7 mouse cellular contexts compared by ENCODE assay signal in the genomic region with DNA sequence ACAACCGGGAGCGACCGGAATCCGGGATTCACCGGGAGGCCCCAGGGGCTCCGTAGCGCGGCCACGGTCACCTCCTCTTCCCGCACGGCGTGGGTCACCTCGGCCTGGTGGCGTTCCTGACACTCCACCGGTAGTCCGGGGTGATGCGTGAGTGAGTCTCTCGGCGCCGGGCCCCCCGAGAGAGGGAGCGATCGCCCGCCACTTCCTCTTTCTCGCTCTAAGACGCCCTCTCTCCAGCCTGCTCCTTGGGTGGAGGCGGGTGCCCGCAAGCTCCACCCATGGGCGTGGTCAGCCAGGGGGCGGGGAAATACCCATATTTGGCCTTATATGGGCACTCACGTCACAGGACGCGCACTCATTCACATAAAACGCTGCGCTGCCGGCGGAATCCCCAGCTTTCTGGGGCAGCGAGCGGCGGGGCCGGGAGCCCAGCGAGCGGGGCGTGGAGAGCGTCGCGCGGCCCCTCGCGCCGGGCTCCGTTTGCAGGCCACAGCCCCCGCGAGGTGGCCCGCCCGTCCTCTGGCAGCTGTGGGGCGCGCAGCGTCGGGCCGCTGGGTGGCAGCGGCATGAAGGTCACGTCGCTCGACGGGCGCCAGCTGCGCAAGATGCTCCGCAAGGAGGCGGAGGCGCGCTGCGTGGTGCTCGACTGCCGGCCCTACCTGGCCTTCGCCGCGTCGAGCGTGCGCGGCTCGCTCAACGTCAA. TPM values are rescaled to one million over a fixed set of nuclear protein-coding genes. Genes with fewer than 3 reads are reported as not detected.
DNase-seq lines count a peak whose midpoint lies in the region; ATAC-seq lines count a peak whose summit lies in the region.

A gene (plus strand): TSS at position 358 of the 703 bp plus-strand sequence.

- peak; percentile 96 for ATAC-seq in intestine, embryonic 16.5 days
- peak; percentile 96 for ATAC-seq in midbrain, embryonic 11.5 days (ENCODE audit: low FRiP score)

- H3K27ac ChIP-seq in intestine, embryonic 16.5 days (ENCODE audit: low read length): peak within 1 kb of the TSS; percentile 66
- H3K27ac ChIP-seq in midbrain, embryonic 11.5 days (ENCODE audit: low read depth, low read length): peak within 1 kb of the TSS; percentile 0; the same call in 1 of the 2 replicates

- peak within 1 kb of the TSS; percentile 91 for H3K9ac ChIP-seq in intestine, embryonic 16.5 days (ENCODE audit: low read depth, low read length)
- peak within 1 kb of the TSS; percentile 51 for H3K9ac ChIP-seq in midbrain, embryonic 11.5 days (ENCODE audit: low read length)

- intact Hi-C loops in left cerebral cortex, postnatal 36 days (cut with DNase I): no loop called here

- no peaks in the 10 kb centered on the region for H3K36me3 ChIP-seq in intestine, embryonic 16.5 days (ENCODE audit: control insufficient read depth, insufficient read depth, low read length)
- H3K36me3 ChIP-seq in midbrain, embryonic 11.5 days (ENCODE audit: control insufficient read depth, insufficient read depth, low read length): no peaks in the 10 kb centered on the region

- no peaks in the 10 kb centered on the region for H3K9me3 ChIP-seq in intestine, embryonic 16.5 days (ENCODE audit: control insufficient read depth, low read length)
- no peaks in the 10 kb centered on the region for H3K9me3 ChIP-seq in midbrain, embryonic 11.5 days (ENCODE audit: control insufficient read depth, low read length)

- no peaks in the 10 kb centered on the region for H3K27me3 ChIP-seq in intestine, embryonic 16.5 days (replicated peaks; ENCODE audit: control insufficient read depth, insufficient read depth, low read length)
- H3K27me3 ChIP-seq in midbrain, embryonic 11.5 days (ENCODE audit: control insufficient read depth, insufficient read depth, low read length): peaks cover 23% of the 10 kb centered on the region

- peak within 1 kb of the TSS; percentile 98 for H3K4me2 ChIP-seq in intestine, embryonic 16.5 days (ENCODE audit: low read depth, low read length)
- peak within 1 kb of the TSS; percentile 73 for H3K4me2 ChIP-seq in midbrain, embryonic 11.5 days

- peaks cover 28% of the 10 kb centered on the region for H3K4me1 ChIP-seq in intestine, embryonic 16.5 days (ENCODE audit: control insufficient read depth, insufficient read depth, low read length)
- peaks cover 21% of the 10 kb centered on the region for H3K4me1 ChIP-seq in midbrain, embryonic 11.5 days (ENCODE audit: control insufficient read depth, insufficient read depth, low read length)

- WGBS in intestine, embryonic 16.5 days: under 1% methylated on average over 84 of the region's 84 CpGs
- under 1% methylated on average over 83 of the region's 84 CpGs for WGBS in midbrain, embryonic 11.5 days

- DNase-seq in adrenal gland, adult 2 months: peak; percentile 99
- DNase-seq in embryo, embryonic 11.5 days (ENCODE audit: low read depth, low spot score): peak; percentile 98
- peak; percentile 92 to 97 for DNase-seq in gastrocnemius, postnatal 4 days (ENCODE audit: low spot score in 2 of 2)
- DNase-seq in left cerebral cortex, postnatal 36 days (ENCODE audit: low spot score in 2 of 2): peak; percentile 94
- DNase-seq in midbrain, embryonic 11.5 days (ENCODE audit: low spot score, missing footprints): peak; percentile 100
- DNase-seq in skeletal muscle tissue, adult 2 months (ENCODE audit: low read depth, low spot score): peak; percentile 92

- peak within 1 kb of the TSS; percentile 77 for H3K4me3 ChIP-seq in intestine, embryonic 16.5 days (ENCODE audit: low read length)
- peak within 1 kb of the TSS; percentile 44 for H3K4me3 ChIP-seq in midbrain, embryonic 11.5 days (ENCODE audit: low read depth, low read length)

RNA-seq across cellular contexts. Expression of the gene that starts here (rescaled TPM):
- 10 to 100 TPM in 1 of 2 experiments, 1 to 10 TPM in 1; 8.8 to 15.3 TPM for total RNA-seq in adrenal gland, adult 2 months (2021)
- 4.5 and 6.5 TPM in 2 replicates for polyA plus RNA-seq in adrenal gland, adult 2 months (2012; rRNA removed)
- total RNA-seq in gastrocnemius, postnatal 4 days (2021): 1 to 10 TPM; 1.2 to 1.4 TPM
- 7.9 and 11.0 TPM in 2 replicates for polyA plus RNA-seq in intestine, embryonic 16.5 days (2015; fragmentation: Nextera tagmentation; extraction: Ambion mirVana)
- 10 to 100 TPM in 1 of 2 experiments, 1 to 10 TPM in 1; 7.7 to 13.0 TPM for total RNA-seq in left cerebral cortex, postnatal 36 days (2021)
- polyA plus RNA-seq in midbrain, embryonic 11.5 days (2014; fragmentation: Nextera tagmentation; extraction: Ambion mirVana): 1.9 and 2.9 TPM in 2 replicates

Comparison
In these comparisons a context has a peak if more than half of its experiments do, and no peak if none do; other contexts are left out.
1. Peak in every context shown above with its lines: DNase-seq, ATAC-seq, H3K4me3 ChIP-seq and H3K27ac ChIP-seq.